Mouse (Mus musculus) forebrain, embryonic 13.5 days (tissue): ENCODE data around the gene Ankrd37. TPM values are rescaled to one million over a fixed set of nuclear protein-coding genes. Genes with fewer than 3 reads are reported as not detected.

Source experiments
- ATAC-seq: fragments of 200-750 bp; cut with Nextera tagmentation; 2 replicates; pipeline ENCODE4 v1.8.0; 2017
- H3K27ac ChIP-seq: fragments of 300-500 bp; sonication (generic); 2 replicates; pipeline ENCODE4 v1.5.1; 2015; ENCODE audit warnings: inconsistent platforms, mild to moderate bottlenecking, moderate library complexity
- H3K27me3 ChIP-seq: fragments of 300-500 bp; sonication (generic); 2 replicates; pipeline ENCODE4 v1.6.1; 2015; ENCODE audit warnings: mild to moderate bottlenecking, inconsistent platforms
- H3K36me3 ChIP-seq: fragments of 300-500 bp; sonication (generic); 2 replicates; pipeline ENCODE4 v1.6.1; 2015; ENCODE audit warnings: mild to moderate bottlenecking, inconsistent platforms; ENCODE audit not compliant: poor library complexity, severe bottlenecking
- H3K4me1 ChIP-seq: fragments of 300-500 bp; sonication (generic); 2 replicates; pipeline ENCODE4 v1.6.1; 2015; ENCODE audit warnings: inconsistent platforms
- H3K4me2 ChIP-seq: fragments of 300-500 bp; sonication (generic); 2 replicates; pipeline ENCODE4 v1.6.1; 2015; ENCODE audit warnings: inconsistent platforms, mild to moderate bottlenecking, moderate library complexity
- H3K4me3 ChIP-seq: fragments of 300-500 bp; sonication (generic); 2 replicates; pipeline ENCODE4 v1.5.1; 2015; ENCODE audit warnings: mild to moderate bottlenecking, inconsistent platforms
- H3K9ac ChIP-seq: fragments of 300-500 bp; sonication (generic); 2 replicates; pipeline ENCODE4 v1.6.1; 2015; ENCODE audit warnings: mild to moderate bottlenecking, inconsistent platforms
- H3K9me3 ChIP-seq: fragments of 300-500 bp; sonication (generic); replicated peaks from 2 replicates; pipeline ENCODE4 v1.6.1; 2016; ENCODE audit warnings: inconsistent platforms
- WGBS: fragments of 180-500 bp; shearing (Covaris S2); methylation state at CpG from one replicate; pipeline ENCODE4 v1.1.7; 2015; 5-methylcytosine and 5-hydroxymethylcytosine counted together
- polyA plus RNA-seq: library from polyadenylated mRNA; unstranded; fragments of >200 nt; fragmentation: Nextera tagmentation; extraction: Ambion mirVana; gene quantifications from 2 replicates; pipeline ENCODE4 v1.2.1, GENCODE M21; 2015

The Ankrd37 gene
- polyA plus RNA-seq, 1 experiment from 2014 or later = 20.7 TPM

DNA sequence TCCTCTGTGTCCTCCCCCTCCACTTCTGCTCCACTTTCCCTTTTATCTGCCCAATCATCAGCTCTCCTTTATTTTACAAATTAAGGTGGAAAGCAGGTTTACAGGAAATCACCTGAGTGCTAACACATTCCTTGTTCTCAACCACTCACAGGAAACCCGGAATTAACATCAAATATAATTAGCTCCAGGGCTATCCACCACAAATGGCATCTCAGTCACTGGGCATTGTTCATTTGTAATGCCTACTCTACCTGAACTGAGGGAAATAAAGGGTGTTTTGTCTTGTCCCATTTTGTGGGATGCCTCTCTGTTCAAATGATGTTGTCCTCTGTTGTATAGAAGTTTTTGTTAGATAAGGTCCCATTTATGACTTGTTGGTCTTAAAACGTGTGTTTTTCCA lies 54.9 kb downstream of the Ankrd37 start:
- Histone ChIP-seq H3K4me3 (no peak overlapping the region), H3K27ac (no peak overlapping the region), H3K36me3 (no peaks in the 10 kb centered on the region), H3K9me3 (no peaks in the 10 kb centered on the region), H3K27me3 (no peaks in the 10 kb centered on the region), H3K4me1 (0 out of 2 replicates have a peak, but pooled peaks cover 2% of the 10 kb centered on the region), H3K4me2 (no peak overlapping the region), H3K9ac (no peak overlapping the region)
- ATAC-seq = no peak
- WGBS = 25% methylated on average over 2 of the region's 2 CpGs

Other genes with a start within 250 kb of the Ankrd37 start
- gene Pdlim3, start 120.2 kb downstream of the Ankrd37 start, polyA plus RNA-seq = 11.7 and 16.8 TPM in 2 replicates
- 0.09 and 0.13 TPM in 2 replicates for gene Ccdc110, start 71.1 kb downstream of the Ankrd37 start, polyA plus RNA-seq
- 2.9 and 3.9 TPM in 2 replicates for gene 1700029J07Rik, start 30.5 kb downstream of the Ankrd37 start, polyA plus RNA-seq
- gene Ufsp2, start 30.2 kb downstream of the Ankrd37 start, polyA plus RNA-seq = 66.3 and 68.9 TPM in 2 replicates
- 0.30 and 0.34 TPM in 2 replicates for gene Lrp2bp, start 6.4 kb downstream of the Ankrd37 start, polyA plus RNA-seq
- 22.5 and 27.4 TPM in 2 replicates for gene Cfap97, start 146.1 kb upstream of the Ankrd37 start, polyA plus RNA-seq
- 3.8 and 5.1 TPM in 2 replicates for gene Snx25, start 146.5 kb upstream of the Ankrd37 start, polyA plus RNA-seq
- 568 and 569 TPM in 2 replicates for gene Slc25a4, start 205.6 kb upstream of the Ankrd37 start, polyA plus RNA-seq